Mouse (Mus musculus) hematopoietic stem cell, adult 5-6 weeks (primary cell): Measurements from ENCODE around the gene Ccl26. TPM values are rescaled to one million over a fixed set of nuclear protein-coding genes. Genes with fewer than 3 reads are reported as not detected.
A peak's percentile ranks its signal among the peaks of the same experiment; 100 is the strongest.

Source experiments
- ATAC-seq, 2 experiments: fragments of 125-278 bp in 1 of 2; replicated peaks in 1 of 2; 2 replicates each; pipeline ENCODE4 v1.8.0; 2016 to 2017; ENCODE audit warnings: inconsistent platforms in 2 of 2, mild to moderate bottlenecking in 2 of 2, moderate number of reproducible peaks in 2 of 2, low read depth in 1 of 2, moderate TSS enrichment in 1 of 2; ENCODE audit not compliant: low FRiP score in 2 of 2, poor library complexity in 2 of 2, severe bottlenecking in 2 of 2, insufficient read depth in 1 of 2, low TSS enrichment in 1 of 2
- total RNA-seq: library from RNA; stranded (forward); fragments of 172-1452, 232-1000 nt; gene quantifications from 2 replicates; pipeline ENCODE4 v1.2.3, GENCODE M21; 2017

Gene Ccl26
- not detected in 2 replicates for total RNA-seq

DNA sequence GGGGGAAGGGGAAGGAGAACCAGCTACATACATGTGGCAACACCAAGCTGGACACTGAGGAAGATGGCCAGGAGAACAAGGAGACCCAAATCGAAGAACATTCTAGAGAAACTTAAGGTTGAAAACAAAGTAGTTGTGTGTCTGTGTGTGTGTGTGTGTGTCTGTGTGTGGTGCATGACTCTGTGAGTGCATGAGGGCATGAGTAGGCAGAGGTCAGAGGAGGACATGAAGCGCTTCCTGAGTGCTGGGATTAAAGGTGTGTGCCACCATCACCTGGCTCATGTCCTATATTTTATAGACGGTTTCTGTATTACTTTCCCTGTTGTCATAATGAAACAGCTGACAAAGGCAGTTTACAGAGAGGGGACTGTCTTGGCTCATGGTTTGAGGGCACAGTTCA lies at the start of gene Ccl26:
Ccl26 (minus strand) TSS at position 101 of the 400 bp plus-strand sequence.
- no peak for ATAC-seq

DNA sequence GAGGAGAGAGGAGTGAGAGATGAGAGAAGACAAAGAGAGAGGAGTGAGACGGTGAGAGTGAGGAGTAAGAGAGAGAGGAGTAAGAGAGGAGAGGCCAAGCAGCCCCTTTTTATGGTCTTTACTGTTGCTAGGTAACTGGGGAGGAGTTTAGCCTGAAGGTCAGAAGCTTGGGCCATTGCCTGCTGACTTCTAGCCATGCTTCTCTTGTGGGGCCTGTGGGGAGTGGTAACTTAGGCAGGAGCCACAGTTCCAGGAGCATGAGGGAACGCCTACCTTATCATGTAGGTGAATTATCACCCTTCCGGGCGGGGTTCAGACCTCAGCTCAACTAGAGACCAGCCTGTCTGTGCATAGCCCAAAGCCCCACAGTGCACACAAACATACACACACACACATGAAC lies 46.4 kb upstream of the Ccl26 start:
- ATAC-seq: no peak

- no peak for ATAC-seq
Observed at GRCm38 (mm10) chr5:135607581-135607980, 44.2 kb upstream of the Ccl26 start.

DNA sequence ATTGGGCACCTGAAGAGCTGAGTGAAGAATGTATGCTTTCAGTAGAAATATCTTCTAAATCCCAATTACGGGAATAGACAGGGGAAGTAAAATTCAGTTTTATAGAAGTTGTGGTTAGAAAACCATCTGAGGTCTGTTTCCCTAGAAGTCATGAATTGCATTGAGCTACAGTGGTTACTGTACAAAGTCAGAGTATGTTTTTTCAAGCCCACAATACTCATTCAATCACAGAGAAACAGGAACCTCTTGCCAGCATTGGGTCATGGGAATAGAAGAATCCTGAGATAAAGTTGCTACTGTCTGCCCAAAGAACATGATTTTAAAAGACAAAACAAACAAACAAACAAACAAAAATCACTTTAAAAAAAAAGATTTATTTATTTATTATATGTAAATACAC lies 43.3 kb upstream of the Ccl26 start:
- ATAC-seq: peak in 1 of 2 experiments; percentile 67; a peak in 2 of 4 replicates

DNA sequence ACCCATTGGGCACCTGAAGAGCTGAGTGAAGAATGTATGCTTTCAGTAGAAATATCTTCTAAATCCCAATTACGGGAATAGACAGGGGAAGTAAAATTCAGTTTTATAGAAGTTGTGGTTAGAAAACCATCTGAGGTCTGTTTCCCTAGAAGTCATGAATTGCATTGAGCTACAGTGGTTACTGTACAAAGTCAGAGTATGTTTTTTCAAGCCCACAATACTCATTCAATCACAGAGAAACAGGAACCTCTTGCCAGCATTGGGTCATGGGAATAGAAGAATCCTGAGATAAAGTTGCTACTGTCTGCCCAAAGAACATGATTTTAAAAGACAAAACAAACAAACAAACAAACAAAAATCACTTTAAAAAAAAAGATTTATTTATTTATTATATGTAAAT lies 41.3 kb upstream of the Ccl26 start:
- peak in 1 of 2 experiments; percentile 56; a peak in 1 of 4 replicates for ATAC-seq

DNA sequence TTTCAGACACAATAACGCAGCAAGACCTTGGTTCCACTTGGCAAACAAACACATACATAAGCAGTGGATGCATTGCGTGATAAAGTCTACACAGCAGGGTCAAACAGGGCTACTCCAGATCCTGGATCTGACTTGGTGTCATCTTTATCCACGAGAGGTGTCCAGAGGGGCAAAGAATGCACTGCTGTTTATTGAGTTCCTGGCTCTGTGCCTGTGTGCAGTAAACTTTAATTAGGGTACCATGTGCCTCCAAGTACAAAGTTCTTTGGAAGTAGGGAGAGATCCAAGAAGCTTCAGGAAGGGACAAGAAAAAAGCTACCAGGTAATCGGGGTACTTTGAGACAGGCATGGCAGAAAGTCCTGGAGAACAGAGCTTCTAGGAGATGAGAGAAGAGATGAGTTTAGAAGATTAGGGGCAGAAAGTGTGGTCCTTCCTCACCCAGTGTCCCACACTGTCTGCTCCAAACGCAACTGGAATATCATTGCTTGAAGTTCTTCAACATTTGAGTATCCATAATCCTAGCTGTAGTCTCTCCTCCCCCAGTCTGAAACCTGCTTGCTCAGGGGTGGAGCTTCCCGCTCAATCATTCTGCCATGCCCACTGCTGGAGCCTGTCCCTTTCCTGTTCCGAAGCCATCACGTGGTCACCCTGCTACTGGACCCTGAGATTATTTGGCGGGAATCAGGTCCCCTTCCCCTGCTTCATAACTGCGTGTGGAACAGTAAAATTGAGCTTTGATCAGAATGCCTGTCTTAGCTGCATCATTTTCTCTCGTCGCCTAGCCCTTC lies 26.8 kb upstream of the Ccl26 start:
- no peak for ATAC-seq

DNA sequence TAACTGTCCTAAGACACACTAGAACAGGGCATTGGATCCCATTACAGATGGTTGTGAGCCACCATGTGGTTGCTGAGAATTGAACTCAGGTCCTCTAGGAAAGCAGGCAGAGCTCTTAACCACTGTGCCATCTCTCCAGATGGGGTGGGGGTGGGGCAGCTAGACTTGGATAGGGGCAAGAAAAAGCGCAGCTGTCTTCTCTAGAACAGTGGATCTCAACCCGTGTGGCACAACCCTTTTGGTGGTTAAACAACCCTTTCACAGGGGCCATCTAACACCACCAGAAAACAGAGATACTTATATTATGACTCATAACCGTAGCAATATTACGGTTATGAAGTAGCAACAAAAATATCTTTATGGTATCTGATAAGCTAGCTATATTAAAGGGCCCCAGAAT lies 24.4 kb upstream of the Ccl26 start:
- ATAC-seq: no peak

GRCm38 (mm10) chr5:135585691-135586090 lies 22.3 kb upstream of the Ccl26 start:
- no peak for ATAC-seq

GRCm38 (mm10) chr5:135582330-135582729 lies 19.0 kb upstream of the Ccl26 start:
- ATAC-seq: no peak

DNA sequence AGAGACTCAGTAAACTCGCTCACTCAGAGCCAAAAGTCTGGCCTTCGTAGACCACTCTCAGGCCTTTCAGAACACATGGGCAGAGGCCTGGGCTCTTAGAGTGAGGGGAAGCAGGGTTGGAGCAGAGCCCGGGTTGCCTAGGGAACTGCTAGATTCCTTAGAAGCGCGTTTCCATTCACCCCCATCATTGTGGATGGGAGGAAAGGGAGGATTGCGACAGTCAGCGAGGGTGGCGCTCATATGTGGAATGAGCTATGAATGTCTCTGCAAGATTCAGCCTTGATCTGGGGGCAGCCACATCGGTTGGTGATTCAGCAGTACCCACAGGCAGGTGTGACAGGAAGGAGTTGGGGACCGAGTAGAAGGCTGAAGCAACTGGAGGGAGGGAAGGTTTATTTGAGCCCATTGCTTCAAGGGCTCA lies 16.0 kb upstream of the Ccl26 start:
- no peak for ATAC-seq

GRCm38 (mm10) chr5:135576055-135576454 lies 12.7 kb upstream of the Ccl26 start:
- ATAC-seq: no peak

- peak; percentile 67 to 71 for ATAC-seq
Observed at GRCm38 (mm10) chr5:135573006-135573405, 9.6 kb upstream of the Ccl26 start, which contains the start of gene Ccl24. Gene Ccl24, minus strand, starts transcription at chr5:135573049.

- ATAC-seq: peak in 1 of 2 experiments; percentile 26; a peak in 2 of 4 replicates
Observed at GRCm38 (mm10) chr5:135568698-135569097, 5.3 kb upstream of the Ccl26 start.

- ATAC-seq: no peak
Observed at GRCm38 (mm10) chr5:135567556-135568265, 4.3 kb upstream of the Ccl26 start.

- no peak for ATAC-seq
Observed at GRCm38 (mm10) chr5:135557671-135558070, 5.7 kb downstream of the Ccl26 start.

DNA sequence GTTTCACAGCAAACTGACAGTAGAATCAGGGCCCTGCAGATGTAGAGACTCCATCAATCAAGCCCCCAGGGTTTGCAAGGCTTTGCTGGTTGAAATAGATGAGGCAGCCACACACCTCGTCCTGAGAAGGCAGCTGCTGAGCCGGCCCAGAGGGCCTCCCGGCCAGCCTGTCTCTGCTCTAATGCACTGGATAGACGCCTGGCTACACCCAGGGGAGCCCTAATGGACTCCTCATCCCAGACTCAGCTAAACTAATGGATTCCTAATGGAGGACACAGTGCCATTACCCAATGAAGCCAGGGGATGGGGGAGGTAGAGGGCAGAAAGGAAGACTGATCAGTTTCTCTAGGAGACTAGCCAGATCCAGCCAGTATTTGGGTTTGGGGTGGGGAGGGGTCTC lies 6.3 kb downstream of the Ccl26 start:
- ATAC-seq: no peak

GRCm38 (mm10) chr5:135556259-135556658 lies 7.1 kb downstream of the Ccl26 start:
- ATAC-seq: no peak

- ATAC-seq: peak in 1 of 2 experiments; percentile 66; a peak in 2 of 4 replicates
Observed at GRCm38 (mm10) chr5:135551591-135551990, 11.8 kb downstream of the Ccl26 start.
